Mouse (Mus musculus) hindbrain, embryonic 13.5 days (tissue): Measurements from ENCODE around the gene Sart3. TPM values are rescaled to one million over a fixed set of nuclear protein-coding genes. Genes with fewer than 3 reads are reported as not detected.

Source experiments
- ATAC-seq: fragments of 200-750 bp; cut with Nextera tagmentation; 2 replicates; pipeline ENCODE4 v1.8.0; 2017; ENCODE audit warnings: moderate TSS enrichment; ENCODE audit not compliant: low FRiP score
- H3K27ac ChIP-seq: fragments of 300-500 bp; sonication (generic); 2 replicates; pipeline ENCODE4 v1.5.1; 2015; ENCODE audit warnings: inconsistent platforms, mild to moderate bottlenecking, moderate library complexity
- H3K27me3 ChIP-seq: fragments of 300-500 bp; sonication (generic); 2 replicates; pipeline ENCODE4 v1.6.1; 2015; ENCODE audit warnings: mild to moderate bottlenecking, inconsistent platforms
- H3K36me3 ChIP-seq: fragments of 300-500 bp; sonication (generic); 2 replicates; pipeline ENCODE4 v1.6.1; 2015; ENCODE audit warnings: mild to moderate bottlenecking, inconsistent platforms
- H3K4me1 ChIP-seq: fragments of 300-500 bp; sonication (generic); replicated peaks from 2 replicates; pipeline ENCODE4 v1.6.1; 2015; ENCODE audit warnings: inconsistent platforms
- H3K4me2 ChIP-seq: fragments of 300-500 bp; sonication (generic); 2 replicates; pipeline ENCODE4 v1.6.1; 2015; ENCODE audit warnings: inconsistent platforms, mild to moderate bottlenecking, moderate library complexity
- H3K4me3 ChIP-seq: fragments of 300-500 bp; sonication (generic); 2 replicates; pipeline ENCODE4 v1.5.1; 2015; ENCODE audit warnings: mild to moderate bottlenecking, inconsistent platforms
- H3K9ac ChIP-seq: fragments of 300-500 bp; sonication (generic); 2 replicates; pipeline ENCODE4 v1.6.1; 2015; ENCODE audit warnings: mild to moderate bottlenecking, inconsistent platforms
- H3K9me3 ChIP-seq: fragments of 300-500 bp; sonication (generic); 2 replicates; pipeline ENCODE4 v1.6.1; 2016; ENCODE audit warnings: inconsistent platforms
- WGBS: fragments of 180-500 bp; shearing (Covaris S2); methylation state at CpG from one replicate; pipeline ENCODE4 v1.1.7; 2015; 5-methylcytosine and 5-hydroxymethylcytosine counted together
- polyA plus RNA-seq: library from polyadenylated mRNA; unstranded; fragments of >200 nt; fragmentation: Nextera tagmentation; extraction: Ambion mirVana; gene quantifications from 2 replicates; pipeline ENCODE4 v1.2.1, GENCODE M21; 2015

The Sart3 gene
- polyA plus RNA-seq, 1 experiment from 2014 or later = 44.0 TPM

DNA sequence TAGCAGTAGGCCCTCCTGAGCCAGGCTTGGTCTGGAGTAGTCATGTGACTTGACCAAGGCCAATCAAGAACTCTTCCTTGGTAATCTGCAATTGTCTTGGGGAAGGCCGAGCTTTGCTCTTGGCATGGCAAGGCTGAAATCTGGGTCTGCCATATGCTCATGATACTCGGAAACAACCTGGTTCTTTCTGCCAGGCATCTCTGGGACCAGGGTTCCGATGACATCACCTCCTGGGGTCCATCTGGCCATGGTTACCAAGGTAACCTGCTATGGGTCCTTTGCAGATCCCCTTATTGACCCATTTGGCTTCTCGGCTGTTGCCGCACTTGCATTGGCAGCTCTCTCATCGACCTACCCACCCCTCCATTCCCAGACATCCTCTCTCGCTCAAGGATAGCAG, 44.3 kb downstream of the Sart3 start:
- Histone ChIP-seq H3K4me1 (peaks cover 18% of the 10 kb centered on the region), H3K36me3 (no peaks in the 10 kb centered on the region), H3K27me3 (peaks cover 8% of the 10 kb centered on the region), H3K9me3 (no peaks in the 10 kb centered on the region), H3K9ac (no peak overlapping the region), H3K4me2 (no peak overlapping the region), H3K27ac (no peak overlapping the region), H3K4me3 (no peak overlapping the region)
- no peak for ATAC-seq
- 77% methylated on average over 7 of the region's 7 CpGs for WGBS

DNA sequence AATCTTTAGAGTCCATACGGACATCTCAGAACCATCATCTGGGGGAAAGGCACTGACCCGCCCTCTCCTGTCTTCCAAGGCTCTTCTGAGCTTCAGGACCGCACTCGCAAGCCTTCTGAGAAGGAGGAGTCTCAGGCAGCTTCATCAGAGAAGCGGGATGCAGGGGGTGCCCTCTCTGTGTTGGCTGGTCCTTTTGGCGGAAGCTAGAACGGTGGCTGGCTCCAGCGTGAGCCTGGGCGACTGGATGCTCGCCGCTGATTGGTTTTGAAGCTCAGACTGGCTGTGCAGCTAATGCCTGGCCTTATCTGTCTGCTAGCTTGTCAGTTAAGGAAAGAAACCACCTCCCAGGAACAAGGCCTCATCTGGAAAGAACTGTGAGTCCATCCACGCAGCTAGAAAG, 45.1 kb downstream of the Sart3 start:
- H3K36me3 ChIP-seq = no peaks in the 10 kb centered on the region
- no peak overlapping the region for H3K27ac ChIP-seq
- no peak overlapping the region for H3K4me3 ChIP-seq
- H3K27me3 ChIP-seq = peaks cover 8% of the 10 kb centered on the region
- no peak for ATAC-seq
- peaks cover 18% of the 10 kb centered on the region for H3K4me1 ChIP-seq
- no peak overlapping the region for H3K4me2 ChIP-seq
- H3K9ac ChIP-seq = no peak overlapping the region
- no peaks in the 10 kb centered on the region for H3K9me3 ChIP-seq
- whole genome bisulfite sequencing = 73% methylated on average over 12 of the region's 12 CpGs

- Histone ChIP-seq H3K9ac (no peak overlapping the region), H3K27me3 (peaks cover 8% of the 10 kb centered on the region), H3K36me3 (no peaks in the 10 kb centered on the region), H3K9me3 (no peaks in the 10 kb centered on the region), H3K4me1 (peaks cover 18% of the 10 kb centered on the region), H3K4me3 (no peak overlapping the region), H3K4me2 (no peak overlapping the region), H3K27ac (no peak overlapping the region)
- 81% methylated on average over 6 of the region's 6 CpGs for WGBS
- no peak for ATAC-seq
Observed at GRCm38 (mm10) chr5:113726618-113727017, 45.7 kb downstream of the Sart3 start.

- Histone ChIP-seq H3K27me3 (peaks cover 8% of the 10 kb centered on the region), H3K36me3 (no peaks in the 10 kb centered on the region), H3K27ac (no peak overlapping the region), H3K4me1 (peaks cover 13% of the 10 kb centered on the region), H3K9me3 (no peaks in the 10 kb centered on the region), H3K4me2 (no peak overlapping the region), H3K4me3 (no peak overlapping the region), H3K9ac (no peak overlapping the region)
- WGBS = 63% methylated on average over 12 of the region's 12 CpGs
- no peak for ATAC-seq
Observed at GRCm38 (mm10) chr5:113725417-113725816, 46.9 kb downstream of the Sart3 start.

- Histone ChIP-seq H3K9me3 (no peaks in the 10 kb centered on the region), H3K4me1 (peaks cover 14% of the 10 kb centered on the region), H3K4me3 (no peak within 1 kb of the TSS), H3K4me2 (no peak within 1 kb of the TSS), H3K27me3 (peaks cover 8% of the 10 kb centered on the region), H3K27ac (no peak within 1 kb of the TSS), H3K36me3 (no peaks in the 10 kb centered on the region), H3K9ac (no peak within 1 kb of the TSS)
- ATAC-seq = peak; percentile 69
- 8% methylated on average over 15 of the region's 15 CpGs for WGBS
Observed at GRCm38 (mm10) chr5:113724446-113724845, 47.9 kb downstream of the Sart3 start, which contains the start of gene 1700069L16Rik. TSS of gene 1700069L16Rik (minus strand) at chr5:113724772.

- no peak for ATAC-seq
- no peak overlapping the region for H3K27ac ChIP-seq
- H3K36me3 ChIP-seq = no peaks in the 10 kb centered on the region
- H3K9me3 ChIP-seq = no peaks in the 10 kb centered on the region
- H3K27me3 ChIP-seq = peaks cover 8% of the 10 kb centered on the region
- 34% methylated on average over 8 of the region's 8 CpGs for WGBS
- H3K4me3 ChIP-seq = no peak overlapping the region
- H3K9ac ChIP-seq = no peak overlapping the region
- H3K4me1 ChIP-seq = peaks cover 21% of the 10 kb centered on the region
- H3K4me2 ChIP-seq = no peak overlapping the region
Observed at GRCm38 (mm10) chr5:113723567-113724237, 48.6 kb downstream of the Sart3 start.

DNA sequence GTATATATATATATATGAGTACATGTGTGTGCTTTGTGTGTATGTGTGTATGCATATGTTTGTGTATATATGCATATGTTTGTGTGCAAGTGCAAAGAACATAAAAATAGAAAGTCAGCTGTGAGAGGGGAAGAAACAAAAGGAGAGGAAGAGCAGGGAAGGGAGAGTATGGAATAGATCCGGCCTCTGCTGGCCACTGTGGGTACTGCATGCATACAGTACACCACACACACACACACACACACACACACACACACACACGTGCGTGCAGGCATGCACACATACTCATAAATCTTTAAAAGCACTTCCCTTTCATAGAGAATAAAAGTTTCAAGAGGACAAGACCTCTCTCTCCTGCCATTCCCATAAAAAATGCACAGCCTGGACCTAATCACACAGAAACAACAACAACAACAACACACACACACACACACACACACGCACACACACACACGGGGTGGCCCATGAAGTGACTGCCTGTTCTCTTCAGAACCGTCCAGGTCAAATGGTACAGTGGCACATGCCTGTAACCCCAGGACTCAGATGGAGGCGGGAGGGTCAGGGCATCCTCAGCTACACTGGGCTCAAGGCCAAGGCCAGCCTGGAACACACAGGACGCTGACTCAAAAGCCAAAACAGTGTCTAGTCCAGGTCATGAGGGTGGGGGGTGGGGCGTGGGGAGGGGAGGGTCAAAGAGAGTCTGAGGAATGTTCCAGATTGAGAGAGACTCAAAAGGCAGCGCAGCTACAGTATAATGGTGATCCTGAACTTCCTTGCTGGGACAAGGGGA, 49.9 kb downstream of the Sart3 start:
- peaks cover 7% of the 10 kb centered on the region for H3K27me3 ChIP-seq
- ATAC-seq = no peak
- H3K9me3 ChIP-seq = no peaks in the 10 kb centered on the region
- H3K9ac ChIP-seq = no peak overlapping the region
- H3K4me3 ChIP-seq = no peak overlapping the region
- no peak overlapping the region for H3K27ac ChIP-seq
- no peaks in the 10 kb centered on the region for H3K36me3 ChIP-seq
- peaks cover 30% of the 10 kb centered on the region for H3K4me1 ChIP-seq
- 90% methylated on average over 10 of the region's 10 CpGs for WGBS
- no peak overlapping the region for H3K4me2 ChIP-seq

- Histone ChIP-seq H3K27ac (peak overlapping the region; percentile 62), H3K9me3 (no peaks in the 10 kb centered on the region), H3K4me1 (peaks cover 51% of the 10 kb centered on the region), H3K9ac (no peak overlapping the region), H3K4me3 (no peak overlapping the region), H3K36me3 (no peaks in the 10 kb centered on the region), H3K4me2 (no peak overlapping the region), H3K27me3 (no peaks in the 10 kb centered on the region)
- 75% methylated on average over 8 of the region's 8 CpGs for WGBS
- ATAC-seq = no peak
Observed at GRCm38 (mm10) chr5:113719221-113719661, 53.1 kb downstream of the Sart3 start.

GRCm38 (mm10) chr5:113716581-113717388, 55.5 kb downstream of the Sart3 start:
- peaks cover 43% of the 10 kb centered on the region for H3K4me1 ChIP-seq
- H3K4me2 ChIP-seq = peak overlapping the region; percentile 31
- 6% methylated on average over 12 of the region's 12 CpGs for WGBS
- H3K36me3 ChIP-seq = no peaks in the 10 kb centered on the region
- no peaks in the 10 kb centered on the region for H3K9me3 ChIP-seq
- 0 out of 2 replicates have a peak overlapping the region, but pooled peaks have one; percentile 46 for H3K9ac ChIP-seq
- no peak overlapping the region for H3K4me3 ChIP-seq
- H3K27me3 ChIP-seq = no peaks in the 10 kb centered on the region
- peak overlapping the region; percentile 91 for H3K27ac ChIP-seq
- peak; percentile 89 for ATAC-seq

DNA sequence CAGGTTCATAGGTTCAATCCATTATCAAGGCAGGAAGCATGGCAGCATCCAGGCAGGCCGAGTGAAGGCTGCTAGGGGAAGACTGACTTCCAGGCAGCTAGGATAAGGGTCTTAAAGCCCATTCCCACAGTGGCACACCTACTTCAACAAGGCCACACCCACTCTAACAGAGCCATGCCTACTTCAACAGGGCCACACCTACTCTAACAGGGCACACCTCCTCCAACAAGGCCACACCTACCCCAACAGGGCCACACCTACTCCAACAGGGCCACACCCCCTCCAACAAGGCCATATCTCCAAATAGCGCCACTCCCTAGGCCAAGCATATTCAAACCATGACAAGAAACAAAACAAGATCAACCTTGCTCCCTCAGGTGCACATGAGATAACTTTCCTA, 59.4 kb downstream of the Sart3 start:
- Histone ChIP-seq H3K36me3 (no peaks in the 10 kb centered on the region), H3K4me2 (no peak overlapping the region), H3K27me3 (0 out of 2 replicates have a peak, but pooled peaks cover 4% of the 10 kb centered on the region), H3K4me3 (no peak overlapping the region), H3K9ac (no peak overlapping the region), H3K27ac (no peak overlapping the region), H3K4me1 (peaks cover 23% of the 10 kb centered on the region), H3K9me3 (no peaks in the 10 kb centered on the region)
- ATAC-seq = no peak
- 78% methylated on average over 2 of the region's 2 CpGs for WGBS

DNA sequence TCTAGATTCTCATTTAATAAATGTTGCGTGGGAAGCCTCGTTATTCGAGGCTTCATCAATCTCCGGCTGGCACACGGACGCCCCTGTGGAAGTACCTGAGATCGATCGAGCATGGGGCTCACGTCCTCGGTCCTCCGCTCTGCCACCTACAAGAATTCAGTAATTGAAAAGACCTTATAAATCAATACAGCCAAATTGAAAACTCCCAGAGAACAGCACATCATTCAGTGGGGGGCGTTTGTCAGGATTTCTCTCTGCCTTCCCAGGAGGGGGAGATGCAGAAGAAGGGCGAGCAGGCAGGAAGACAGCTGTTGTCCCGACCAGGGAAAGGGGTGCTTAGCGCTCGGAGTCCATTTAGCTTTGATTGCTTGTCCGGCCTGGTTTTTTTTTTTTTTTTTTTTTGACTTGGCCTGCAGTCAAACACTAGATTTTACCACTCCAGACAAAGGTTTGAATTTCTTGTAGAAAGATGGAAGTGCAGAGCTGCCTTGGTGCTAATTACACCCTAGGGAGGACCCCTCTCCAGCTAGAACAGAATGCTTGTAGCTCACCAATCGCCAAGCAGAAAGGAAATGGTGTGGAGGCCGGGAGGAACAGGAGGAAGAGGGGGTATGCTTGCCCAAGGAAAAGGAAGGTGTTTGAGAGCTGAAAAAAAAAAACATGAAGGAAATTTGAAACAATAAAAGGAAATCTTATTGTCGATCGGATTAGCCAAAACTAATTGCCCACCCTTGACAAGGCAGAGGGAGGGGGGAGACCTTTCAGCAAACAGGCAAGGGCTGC, 68.3 kb downstream of the Sart3 start:
- no peak overlapping the region for H3K4me3 ChIP-seq
- WGBS = 34% methylated on average over 21 of the region's 21 CpGs
- H3K4me2 ChIP-seq = no peak overlapping the region
- ATAC-seq = 0 out of 2 replicates have a peak, but pooled peaks have one; percentile 39
- H3K4me1 ChIP-seq = peaks cover 24% of the 10 kb centered on the region
- H3K27ac ChIP-seq = peak overlapping the region; percentile 85
- no peaks in the 10 kb centered on the region for H3K27me3 ChIP-seq
- no peaks in the 10 kb centered on the region for H3K9me3 ChIP-seq
- H3K9ac ChIP-seq = no peak overlapping the region
- H3K36me3 ChIP-seq = no peaks in the 10 kb centered on the region
